Mouse (Mus musculus) hindbrain, embryonic 13.5 days (tissue): ENCODE results near the gene Ano8. TPM values are rescaled to one million over a fixed set of nuclear protein-coding genes. Genes with fewer than 3 reads are reported as not detected.
A peak's percentile ranks its signal among the peaks of the same experiment; 100 is the strongest.

Experiments used
- ATAC-seq: fragments of 200-750 bp; cut with Nextera tagmentation; 2 replicates; pipeline ENCODE4 v1.8.0; 2017; ENCODE audit warnings: moderate TSS enrichment; ENCODE audit not compliant: low FRiP score
- H3K27ac ChIP-seq: fragments of 300-500 bp; sonication (generic); 2 replicates; pipeline ENCODE4 v1.5.1; 2015; ENCODE audit warnings: inconsistent platforms, mild to moderate bottlenecking, moderate library complexity
- H3K27me3 ChIP-seq: fragments of 300-500 bp; sonication (generic); 2 replicates; pipeline ENCODE4 v1.6.1; 2015; ENCODE audit warnings: mild to moderate bottlenecking, inconsistent platforms
- H3K36me3 ChIP-seq: fragments of 300-500 bp; sonication (generic); 2 replicates; pipeline ENCODE4 v1.6.1; 2015; ENCODE audit warnings: mild to moderate bottlenecking, inconsistent platforms
- H3K4me1 ChIP-seq: fragments of 300-500 bp; sonication (generic); replicated peaks from 2 replicates; pipeline ENCODE4 v1.6.1; 2015; ENCODE audit warnings: inconsistent platforms
- H3K4me2 ChIP-seq: fragments of 300-500 bp; sonication (generic); 2 replicates; pipeline ENCODE4 v1.6.1; 2015; ENCODE audit warnings: inconsistent platforms, mild to moderate bottlenecking, moderate library complexity
- H3K4me3 ChIP-seq: fragments of 300-500 bp; sonication (generic); 2 replicates; pipeline ENCODE4 v1.5.1; 2015; ENCODE audit warnings: mild to moderate bottlenecking, inconsistent platforms
- H3K9ac ChIP-seq: fragments of 300-500 bp; sonication (generic); 2 replicates; pipeline ENCODE4 v1.6.1; 2015; ENCODE audit warnings: mild to moderate bottlenecking, inconsistent platforms
- H3K9me3 ChIP-seq: fragments of 300-500 bp; sonication (generic); 2 replicates; pipeline ENCODE4 v1.6.1; 2016; ENCODE audit warnings: inconsistent platforms
- WGBS: fragments of 180-500 bp; shearing (Covaris S2); methylation state at CpG from one replicate; pipeline ENCODE4 v1.1.7; 2015; 5-methylcytosine and 5-hydroxymethylcytosine counted together
- polyA plus RNA-seq: library from polyadenylated mRNA; unstranded; fragments of >200 nt; fragmentation: Nextera tagmentation; extraction: Ambion mirVana; gene quantifications from 2 replicates; pipeline ENCODE4 v1.2.1, GENCODE M21; 2015

The Ano8 gene
- polyA plus RNA-seq, 1 experiment from 2014 or later = 7.1 TPM

DNA sequence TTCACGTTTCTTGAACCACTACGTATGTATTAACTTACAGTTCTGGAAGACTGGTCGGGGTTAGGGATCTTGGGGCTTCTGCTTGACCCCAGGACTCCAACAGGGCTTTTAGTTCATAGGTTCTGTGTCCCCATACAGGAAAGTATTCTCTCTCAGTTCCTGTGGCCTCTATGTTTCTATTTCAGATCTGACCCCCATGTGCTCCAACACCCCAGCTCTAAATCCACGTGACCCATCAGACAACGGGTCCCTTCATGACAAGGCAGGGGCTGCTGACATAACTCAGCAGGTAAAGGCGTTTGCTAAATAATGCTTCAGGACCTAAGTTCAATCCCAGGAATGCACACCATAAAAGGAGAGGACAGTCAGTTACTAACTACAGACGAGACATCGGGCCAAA lies 20.0 kb downstream of the Ano8 start:
- H3K27me3 ChIP-seq = no peaks in the 10 kb centered on the region
- WGBS = 88% methylated on average over 8 of the region's 8 CpGs
- peaks cover 52% of the 10 kb centered on the region for H3K4me1 ChIP-seq
- no peak for ATAC-seq
- peak overlapping the region; percentile 88 for H3K4me3 ChIP-seq
- no peak overlapping the region for H3K27ac ChIP-seq
- peak overlapping the region; percentile 83 for H3K9ac ChIP-seq
- H3K36me3 ChIP-seq = peaks cover 13% of the 10 kb centered on the region
- no peaks in the 10 kb centered on the region for H3K9me3 ChIP-seq
- peak overlapping the region; percentile 93 for H3K4me2 ChIP-seq

- Histone ChIP-seq H3K4me3 (peak within 1 kb of the TSS; percentile 88), H3K9me3 (no peaks in the 10 kb centered on the region), H3K36me3 (peaks cover 18% of the 10 kb centered on the region), H3K27me3 (no peaks in the 10 kb centered on the region), H3K27ac (peak within 1 kb of the TSS; percentile 87), H3K4me1 (peaks cover 50% of the 10 kb centered on the region), H3K9ac (peak within 1 kb of the TSS; percentile 92), H3K4me2 (peak within 1 kb of the TSS; percentile 93)
- peak; percentile 77 for ATAC-seq
- WGBS = under 1% methylated on average over 59 of the region's 59 CpGs
These were observed 21.0 kb downstream of the Ano8 start, which contains the start of gene Mrpl34 for GRCm38 (mm10) chr8:71464513-71465500. Mrpl34 (plus strand) TSS chr8:71464959.

DNA sequence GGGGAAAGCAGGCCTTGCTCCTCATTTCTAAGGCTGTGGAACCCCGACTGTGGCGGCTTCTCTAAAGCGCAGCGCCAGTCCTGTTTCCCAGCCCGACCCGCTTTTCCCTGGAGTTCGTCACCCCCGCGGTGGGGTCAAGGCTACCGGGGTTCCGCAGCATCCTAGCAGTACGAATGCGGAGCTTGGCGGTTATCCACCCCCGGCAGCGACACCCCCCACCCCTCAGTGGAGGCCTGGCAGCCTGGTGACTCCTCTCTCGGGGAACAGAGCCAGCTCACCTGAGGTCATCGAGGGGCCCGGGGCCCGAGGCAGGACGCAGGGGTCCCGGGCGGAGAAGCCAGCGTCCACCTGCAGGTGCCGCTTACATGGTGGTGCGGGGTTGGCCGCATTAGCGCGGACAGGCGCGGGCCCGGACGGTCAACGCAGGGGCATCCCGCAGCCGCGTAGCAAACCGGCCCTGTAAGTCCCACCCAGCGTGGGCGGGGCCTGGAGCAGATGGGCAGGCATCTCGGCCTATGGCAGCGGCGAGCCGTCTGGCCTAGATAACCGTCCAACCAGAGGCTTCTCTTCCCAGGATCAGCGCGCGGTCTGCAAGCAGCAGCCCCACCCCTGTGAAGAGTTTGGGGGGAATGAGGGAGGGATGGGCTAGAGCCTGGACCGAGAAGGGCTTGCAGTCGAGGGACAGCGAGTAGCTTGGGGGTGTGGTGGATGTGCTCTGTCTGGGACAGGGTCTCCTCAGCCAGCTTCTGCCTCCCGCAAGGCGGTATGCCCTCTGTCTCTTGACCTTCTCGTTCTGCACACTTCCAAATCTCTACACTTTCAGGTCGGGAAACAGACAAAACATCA lies 22.4 kb downstream of the Ano8 start, which contains the start of gene Abhd8:
Gene Abhd8, minus strand, starts transcription at position 468 of the 846 bp plus-strand sequence.
- Histone ChIP-seq H3K9ac (peak within 1 kb of the TSS; percentile 92), H3K4me2 (peak within 1 kb of the TSS; percentile 93), H3K4me3 (peak within 1 kb of the TSS; percentile 88), H3K27ac (peak within 1 kb of the TSS; percentile 87), H3K4me1 (peaks cover 61% of the 10 kb centered on the region), H3K36me3 (peaks cover 32% of the 10 kb centered on the region), H3K9me3 (no peaks in the 10 kb centered on the region), H3K27me3 (no peaks in the 10 kb centered on the region)
- under 1% methylated on average over 55 of the region's 55 CpGs for WGBS
- ATAC-seq = peak; percentile 85

DNA sequence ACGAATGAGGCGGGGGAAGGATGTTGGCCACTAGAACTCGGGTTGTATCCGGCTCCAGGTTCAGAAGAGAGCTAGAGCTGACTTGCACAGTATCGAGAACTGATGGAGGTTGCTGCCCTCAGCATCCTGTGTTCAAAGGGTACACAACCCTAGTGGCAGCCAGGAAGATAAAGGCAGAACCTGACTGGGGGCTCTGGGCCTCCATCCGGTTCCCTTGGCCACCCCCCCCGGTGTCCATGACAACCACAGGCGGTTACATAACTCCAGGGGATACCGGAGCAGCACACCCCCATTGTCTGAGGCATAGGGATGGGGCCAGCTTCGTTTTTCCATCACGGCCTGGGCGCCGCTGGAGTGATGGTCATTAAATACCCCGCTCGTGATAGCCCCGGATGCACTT lies 23.0 kb downstream of the Ano8 start:
- Histone ChIP-seq H3K36me3 (peaks cover 38% of the 10 kb centered on the region), H3K27ac (peak overlapping the region; percentile 87), H3K9me3 (no peaks in the 10 kb centered on the region), H3K4me3 (peak overlapping the region; percentile 88), H3K4me1 (peaks cover 61% of the 10 kb centered on the region), H3K27me3 (no peaks in the 10 kb centered on the region), H3K4me2 (peak overlapping the region; percentile 93), H3K9ac (peak overlapping the region; percentile 92)
- 0 out of 2 replicates have a peak, but pooled peaks have one; percentile 2 for ATAC-seq
- WGBS = 6% methylated on average over 16 of the region's 16 CpGs

DNA sequence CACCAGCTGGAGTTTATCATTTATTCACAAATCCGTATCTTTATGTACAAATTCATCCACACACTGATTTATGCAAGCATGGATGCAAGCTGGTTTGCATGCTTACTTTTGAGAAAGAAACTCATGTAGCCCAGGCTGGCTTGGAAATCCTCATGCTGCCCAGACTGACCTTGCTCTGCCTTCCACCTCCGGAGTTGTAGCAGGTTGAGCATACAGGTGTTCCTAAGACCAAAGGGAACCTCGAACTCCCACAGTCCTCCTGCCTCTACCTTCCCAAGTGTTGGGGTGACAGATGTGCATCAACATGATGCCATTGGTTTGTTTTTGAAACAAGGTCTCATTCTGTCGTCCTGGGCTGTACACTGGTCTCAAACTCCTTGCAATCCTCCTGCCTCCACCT lies 23.6 kb downstream of the Ano8 start:
- peaks cover 44% of the 10 kb centered on the region for H3K36me3 ChIP-seq
- peak overlapping the region; percentile 92 for H3K9ac ChIP-seq
- peak overlapping the region; percentile 87 for H3K27ac ChIP-seq
- no peak for ATAC-seq
- H3K4me2 ChIP-seq = peak overlapping the region; percentile 93
- no peaks in the 10 kb centered on the region for H3K27me3 ChIP-seq
- 72% methylated on average over 4 of the region's 4 CpGs for WGBS
- no peaks in the 10 kb centered on the region for H3K9me3 ChIP-seq
- peak overlapping the region; percentile 88 for H3K4me3 ChIP-seq
- H3K4me1 ChIP-seq = peaks cover 61% of the 10 kb centered on the region

- WGBS = 79% methylated on average over 47 of the region's 47 CpGs
- Histone ChIP-seq H3K4me3 (peak overlapping the region; percentile 88), H3K9ac (peak overlapping the region; percentile 92), H3K4me1 (peaks cover 61% of the 10 kb centered on the region), H3K27me3 (no peaks in the 10 kb centered on the region), H3K36me3 (peaks cover 53% of the 10 kb centered on the region), H3K27ac (no peak overlapping the region), H3K9me3 (no peaks in the 10 kb centered on the region), H3K4me2 (peak overlapping the region; percentile 93)
- no peak for ATAC-seq
These were observed 24.5 kb downstream of the Ano8 start for GRCm38 (mm10) chr8:71461152-71461840.

GRCm38 (mm10) chr8:71460716-71461115 lies 25.0 kb downstream of the Ano8 start:
- Histone ChIP-seq H3K36me3 (peaks cover 55% of the 10 kb centered on the region), H3K4me3 (no peak overlapping the region), H3K4me1 (peaks cover 57% of the 10 kb centered on the region), H3K27me3 (no peaks in the 10 kb centered on the region), H3K27ac (no peak overlapping the region), H3K4me2 (no peak overlapping the region), H3K9ac (peak overlapping the region; percentile 29; the same call in 1 of the 2 replicates), H3K9me3 (no peaks in the 10 kb centered on the region)
- no peak for ATAC-seq
- 93% methylated on average over 6 of the region's 6 CpGs for WGBS

- Histone ChIP-seq H3K36me3 (peaks cover 55% of the 10 kb centered on the region), H3K4me3 (no peak overlapping the region), H3K27ac (no peak overlapping the region), H3K9me3 (no peaks in the 10 kb centered on the region), H3K27me3 (no peaks in the 10 kb centered on the region), H3K4me1 (peaks cover 41% of the 10 kb centered on the region), H3K4me2 (no peak overlapping the region), H3K9ac (no peak overlapping the region)
- WGBS = 86% methylated on average over 20 of the region's 20 CpGs
- ATAC-seq = no peak
These were observed 28.0 kb downstream of the Ano8 start for GRCm38 (mm10) chr8:71457659-71458270.

GRCm38 (mm10) chr8:71456906-71457305 lies 28.9 kb downstream of the Ano8 start:
- Histone ChIP-seq H3K4me3 (no peak overlapping the region), H3K9me3 (no peaks in the 10 kb centered on the region), H3K27ac (no peak overlapping the region), H3K4me1 (peaks cover 32% of the 10 kb centered on the region), H3K27me3 (no peaks in the 10 kb centered on the region), H3K36me3 (peaks cover 55% of the 10 kb centered on the region), H3K4me2 (no peak overlapping the region), H3K9ac (no peak overlapping the region)
- WGBS = 46% methylated on average over 22 of the region's 22 CpGs
- 0 out of 2 replicates have a peak, but pooled peaks have one; percentile 8 for ATAC-seq

- WGBS = 84% methylated on average over 8 of the region's 8 CpGs
- ATAC-seq = no peak
- no peak overlapping the region for H3K4me2 ChIP-seq
- peaks cover 12% of the 10 kb centered on the region for H3K4me1 ChIP-seq
- H3K27ac ChIP-seq = no peak overlapping the region
- H3K9ac ChIP-seq = no peak overlapping the region
- no peaks in the 10 kb centered on the region for H3K9me3 ChIP-seq
- no peaks in the 10 kb centered on the region for H3K27me3 ChIP-seq
- H3K4me3 ChIP-seq = no peak overlapping the region
- H3K36me3 ChIP-seq = peaks cover 35% of the 10 kb centered on the region
These were observed 31.1 kb downstream of the Ano8 start for GRCm38 (mm10) chr8:71454668-71455067.

DNA sequence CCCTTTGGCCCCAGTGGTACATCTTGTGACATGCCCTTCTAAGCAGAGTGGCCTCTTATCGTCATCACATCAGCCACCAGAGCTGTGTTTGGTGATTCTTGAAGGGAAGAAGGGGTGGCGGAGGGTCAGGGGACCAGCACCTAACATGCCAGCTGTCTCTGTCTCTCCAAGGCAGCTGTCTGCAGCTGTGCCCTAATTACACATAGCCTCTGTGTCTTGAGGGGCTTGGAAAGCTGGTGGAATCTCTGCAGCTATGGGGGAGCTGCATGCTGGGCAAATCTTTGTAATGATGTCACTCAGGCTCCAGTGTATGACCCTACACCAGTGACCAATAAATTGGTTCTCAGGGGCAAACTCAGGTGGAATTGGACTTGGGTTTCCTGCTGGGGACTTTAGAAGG lies 33.1 kb downstream of the Ano8 start:
- Histone ChIP-seq H3K36me3 (peaks cover 15% of the 10 kb centered on the region), H3K27me3 (no peaks in the 10 kb centered on the region), H3K9ac (0 out of 2 replicates have a peak overlapping the region, but pooled peaks have one; percentile 24), H3K4me1 (no peaks in the 10 kb centered on the region), H3K9me3 (no peaks in the 10 kb centered on the region), H3K27ac (no peak overlapping the region), H3K4me3 (no peak overlapping the region), H3K4me2 (no peak overlapping the region)
- ATAC-seq = no peak
- 83% methylated on average over 2 of the region's 2 CpGs for WGBS
